Mouse (Mus musculus) megakaryocyte, embryonic 14.5 days (primary cell): Measurements from ENCODE around the gene Phxr2. TPM values are rescaled to one million over a fixed set of nuclear protein-coding genes. Genes with fewer than 3 reads are reported as not detected.

Source experiments
- H3K27me3 ChIP-seq: replicated peaks from 2 replicates; pipeline ENCODE3; 2012; ENCODE audit warnings: inconsistent platforms
- H3K36me3 ChIP-seq: replicated peaks from 2 replicates; pipeline ENCODE3; 2012; ENCODE audit warnings: low read length, inconsistent platforms, mixed read lengths
- H3K4me1 ChIP-seq: 2 replicates; pipeline ENCODE4 v1.6.1; 2012; ENCODE audit warnings: inconsistent platforms
- H3K4me3 ChIP-seq: replicated peaks from 2 replicates; pipeline ENCODE3; 2012; ENCODE audit warnings: moderate library complexity, mild to moderate bottlenecking, inconsistent platforms
- H3K9me3 ChIP-seq: 2 replicates; pipeline ENCODE4 v1.6.1; 2012; ENCODE audit warnings: inconsistent platforms
- FLI1 ChIP-seq: IDR thresholded peaks from 2 replicates; pipeline ENCODE4 v1.6.1; 2012; ENCODE audit warnings: low read length, inconsistent platforms, mixed read lengths
- GATA1 ChIP-seq: IDR thresholded peaks from 3 replicates; pipeline ENCODE4 v1.6.1; 2012; ENCODE audit warnings: mixed read lengths, low read length, inconsistent platforms, borderline replicate concordance
- polyA plus RNA-seq: library from polyadenylated mRNA; stranded (reverse); fragments of >175 nt; gene quantifications from 2 replicates; pipeline ENCODE4 v1.2.3, GENCODE M21; 2012; ENCODE audit warnings: low replicate concordance; ENCODE audit not compliant: insufficient read depth

Phxr2 gene
- polyA plus RNA-seq, 1 experiment, result not detected

GRCm38 (mm10) chr10:99076113-99076895, 49.8 kb downstream of the Phxr2 start:
- TF ChIP-seq GATA1 (no peak), FLI1 (no peak)

More at GRCm38 (mm10) chr10:99076113-99076895, 49.8 kb downstream of the Phxr2 start:
- Histone ChIP-seq H3K4me3 (no peak overlapping the region), H3K27me3 (peaks cover 1% of the 10 kb centered on the region), H3K9me3 (peaks cover 13% of the 10 kb centered on the region), H3K4me1 (peaks cover under 1% of the 10 kb centered on the region; the same call in 1 of the 2 replicates), H3K36me3 (no peaks in the 10 kb centered on the region)

Other genes with a start within 250 kb of the Phxr2 start
- 3.2 and 5.4 TPM in 2 replicates for gene Atp2b1, start 211.9 kb downstream of the Phxr2 start, polyA plus RNA-seq
- 9.9 and 21.2 TPM in 2 replicates for gene Poc1b, start 19.3 kb downstream of the Phxr2 start, polyA plus RNA-seq
- 1.00 and 1.6 TPM in 2 replicates for gene Galnt4, start 18.2 kb downstream of the Phxr2 start, polyA plus RNA-seq
- gene Dusp6, start 136.9 kb upstream of the Phxr2 start, polyA plus RNA-seq, result 1.9 and 9.2 TPM in 2 replicates